Mouse (Mus musculus) liver, embryonic 14.5 days (tissue): ENCODE results near the gene P3h2.

Experiments
- CTCF ChIP-seq: IDR thresholded peaks from 2 replicates; pipeline ENCODE4 v1.5.1; 2016; ENCODE audit warnings: antibody characterized with exemption, low read depth, control low read depth
- EP300 ChIP-seq: IDR thresholded peaks from 2 replicates; pipeline ENCODE4 v1.6.1; 2016; ENCODE audit warnings: antibody characterized with exemption, low read depth

- TF ChIP-seq CTCF (no peak), EP300 (no peak)
Measured at GRCm38 (mm10) chr16:26086955-26087354, 18.6 kb downstream of the P3h2 start.
